Mouse (Mus musculus): ENCODE results near the gene Thegl. TPM values are rescaled to one million over a fixed set of nuclear protein-coding genes. Genes with fewer than 3 reads are reported as not detected.

Thegl gene
- polyA plus RNA-seq, 1 experiment from 2014 or later: 0.22 TPM

- H3K9ac ChIP-seq (ENCODE audit: low read depth, low read length): no peak overlapping the region
- peaks cover 53% of the 10 kb centered on the region for H3K36me3 ChIP-seq (ENCODE audit: control insufficient read depth, insufficient read depth)
- peak; percentile 62; the same call in 1 of the 2 replicates for ATAC-seq (ENCODE audit: low read depth)
- H3K4me1 ChIP-seq (ENCODE audit: control insufficient read depth, low read depth, low read length): peaks cover 13% of the 10 kb centered on the region
- peak overlapping the region; percentile 30; the same call in 1 of the 2 replicates for H3K4me2 ChIP-seq (ENCODE audit: low read depth, low read length)
- H3K9me3 ChIP-seq (replicated peaks; ENCODE audit: control insufficient read depth, low read length): no peaks in the 10 kb centered on the region
- no peaks in the 10 kb centered on the region for H3K27me3 ChIP-seq (ENCODE audit: control insufficient read depth, insufficient read depth, low read depth, low read length)
- WGBS (ENCODE audit: insufficient replicate concordance): 37% methylated on average over 3 of the region's 3 CpGs
- H3K27ac ChIP-seq (ENCODE audit: low read length): peak overlapping the region; percentile 59
- H3K4me3 ChIP-seq (ENCODE audit: low read depth, low read length): no peak overlapping the region
Observed at GRCm38 (mm10) chr5:76990789-76991188, 25.0 kb upstream of the Thegl start.

GRCm38 (mm10) chr5:76993174-76993814, 22.5 kb upstream of the Thegl start:
- 57% methylated on average over 5 of the region's 5 CpGs for WGBS (ENCODE audit: insufficient replicate concordance)
- ATAC-seq (ENCODE audit: low read depth): peak; percentile 89
- no peak overlapping the region; the same call in 1 of the 2 replicates for H3K9ac ChIP-seq (ENCODE audit: low read depth, low read length)
- peak overlapping the region; percentile 79 for H3K27ac ChIP-seq (ENCODE audit: low read length)
- H3K36me3 ChIP-seq (ENCODE audit: control insufficient read depth, insufficient read depth): peaks cover 73% of the 10 kb centered on the region
- 0 out of 2 replicates have a peak overlapping the region, but pooled peaks have one; percentile 17 for H3K4me2 ChIP-seq (ENCODE audit: low read depth, low read length)
- no peaks in the 10 kb centered on the region for H3K27me3 ChIP-seq (ENCODE audit: control insufficient read depth, insufficient read depth, low read depth, low read length)
- peaks cover 13% of the 10 kb centered on the region for H3K4me1 ChIP-seq (ENCODE audit: control insufficient read depth, low read depth, low read length)
- H3K4me3 ChIP-seq (ENCODE audit: low read depth, low read length): no peak overlapping the region
- no peaks in the 10 kb centered on the region for H3K9me3 ChIP-seq (replicated peaks; ENCODE audit: control insufficient read depth, low read length)

GRCm38 (mm10) chr5:76998416-76998815, 17.4 kb upstream of the Thegl start:
- H3K9me3 ChIP-seq (replicated peaks; ENCODE audit: control insufficient read depth, low read length): no peaks in the 10 kb centered on the region
- no peak overlapping the region for H3K9ac ChIP-seq (ENCODE audit: low read depth, low read length)
- H3K27me3 ChIP-seq (ENCODE audit: control insufficient read depth, insufficient read depth, low read depth, low read length): no peaks in the 10 kb centered on the region
- H3K4me3 ChIP-seq (ENCODE audit: low read depth, low read length): no peak overlapping the region
- H3K27ac ChIP-seq (ENCODE audit: low read length): no peak overlapping the region
- ATAC-seq (ENCODE audit: low read depth): no peak
- H3K4me2 ChIP-seq (ENCODE audit: low read depth, low read length): no peak overlapping the region
- H3K36me3 ChIP-seq (ENCODE audit: control insufficient read depth, insufficient read depth): peaks cover 46% of the 10 kb centered on the region
- H3K4me1 ChIP-seq (ENCODE audit: control insufficient read depth, low read depth, low read length): no peaks in the 10 kb centered on the region
- WGBS (ENCODE audit: insufficient replicate concordance): 65% methylated on average over 5 of the region's 5 CpGs

GRCm38 (mm10) chr5:77001192-77001591, 14.6 kb upstream of the Thegl start:
- H3K4me1 ChIP-seq (ENCODE audit: control insufficient read depth, low read depth, low read length): no peaks in the 10 kb centered on the region
- H3K4me2 ChIP-seq (ENCODE audit: low read depth, low read length): no peak overlapping the region
- H3K36me3 ChIP-seq (ENCODE audit: control insufficient read depth, insufficient read depth): peaks cover 22% of the 10 kb centered on the region
- no peaks in the 10 kb centered on the region for H3K27me3 ChIP-seq (ENCODE audit: control insufficient read depth, insufficient read depth, low read depth, low read length)
- 84% methylated on average over 17 of the region's 17 CpGs for WGBS (ENCODE audit: insufficient replicate concordance)
- no peak for ATAC-seq (ENCODE audit: low read depth)
- no peak overlapping the region for H3K9ac ChIP-seq (ENCODE audit: low read depth, low read length)
- no peaks in the 10 kb centered on the region for H3K9me3 ChIP-seq (replicated peaks; ENCODE audit: control insufficient read depth, low read length)
- no peak overlapping the region for H3K4me3 ChIP-seq (ENCODE audit: low read depth, low read length)
- no peak overlapping the region for H3K27ac ChIP-seq (ENCODE audit: low read length)

- Histone ChIP-seq H3K4me2 (ENCODE audit: low read depth, low read length) (no peak within 1 kb of the TSS), H3K9ac (ENCODE audit: low read depth, low read length) (no peak within 1 kb of the TSS), H3K27me3 (ENCODE audit: control insufficient read depth, insufficient read depth, low read depth, low read length) (no peaks in the 10 kb centered on the region), H3K27ac (ENCODE audit: low read length) (no peak within 1 kb of the TSS), H3K9me3 (replicated peaks; ENCODE audit: control insufficient read depth, low read length) (no peaks in the 10 kb centered on the region), H3K4me3 (ENCODE audit: low read depth, low read length) (no peak within 1 kb of the TSS), H3K36me3 (ENCODE audit: control insufficient read depth, insufficient read depth) (peaks cover 5% of the 10 kb centered on the region), H3K4me1 (ENCODE audit: control insufficient read depth, low read depth, low read length) (no peaks in the 10 kb centered on the region)
- ATAC-seq (ENCODE audit: low read depth): no peak
- WGBS (ENCODE audit: insufficient replicate concordance): 81% methylated on average over 6 of the region's 6 CpGs
Observed at GRCm38 (mm10) chr5:77004051-77004821, 11.6 kb upstream of the Thegl start, which contains the start of gene Arl9. TSS of gene Arl9 (plus strand) at chr5:77004055.

- Histone ChIP-seq H3K27ac (ENCODE audit: low read length) (no peak overlapping the region), H3K9me3 (replicated peaks; ENCODE audit: control insufficient read depth, low read length) (no peaks in the 10 kb centered on the region), H3K4me1 (ENCODE audit: control insufficient read depth, low read depth, low read length) (peaks cover 4% of the 10 kb centered on the region), H3K27me3 (ENCODE audit: control insufficient read depth, insufficient read depth, low read depth, low read length) (no peaks in the 10 kb centered on the region), H3K9ac (ENCODE audit: low read depth, low read length) (no peak overlapping the region), H3K4me2 (ENCODE audit: low read depth, low read length) (no peak overlapping the region), H3K4me3 (ENCODE audit: low read depth, low read length) (no peak overlapping the region), H3K36me3 (ENCODE audit: control insufficient read depth, insufficient read depth) (no peaks in the 10 kb centered on the region)
- WGBS (ENCODE audit: insufficient replicate concordance): 52% methylated on average over 9 of the region's 9 CpGs
- peak; percentile 41 for ATAC-seq (ENCODE audit: low read depth)
Observed at GRCm38 (mm10) chr5:77010352-77010751, 5.5 kb upstream of the Thegl start.

GRCm38 (mm10) chr5:77011082-77011481, 4.7 kb upstream of the Thegl start:
- Histone ChIP-seq H3K9ac (ENCODE audit: low read depth, low read length) (no peak overlapping the region), H3K27me3 (ENCODE audit: control insufficient read depth, insufficient read depth, low read depth, low read length) (no peaks in the 10 kb centered on the region), H3K4me3 (ENCODE audit: low read depth, low read length) (no peak overlapping the region), H3K9me3 (replicated peaks; ENCODE audit: control insufficient read depth, low read length) (no peaks in the 10 kb centered on the region), H3K4me2 (ENCODE audit: low read depth, low read length) (no peak overlapping the region), H3K4me1 (ENCODE audit: control insufficient read depth, low read depth, low read length) (peaks cover 10% of the 10 kb centered on the region), H3K27ac (ENCODE audit: low read length) (0 out of 2 replicates have a peak overlapping the region, but pooled peaks have one; percentile 37), H3K36me3 (ENCODE audit: control insufficient read depth, insufficient read depth) (no peaks in the 10 kb centered on the region)
- ATAC-seq (ENCODE audit: low read depth): peak; percentile 55
- WGBS (ENCODE audit: insufficient replicate concordance): 31% methylated on average over 3 of the region's 3 CpGs

GRCm38 (mm10) chr5:77013171-77013570, 2.7 kb upstream of the Thegl start:
- no peak for ATAC-seq (ENCODE audit: low read depth)
- Histone ChIP-seq H3K9ac (ENCODE audit: low read depth, low read length) (no peak overlapping the region), H3K4me2 (ENCODE audit: low read depth, low read length) (no peak overlapping the region), H3K4me3 (ENCODE audit: low read depth, low read length) (no peak overlapping the region), H3K27ac (ENCODE audit: low read length) (no peak overlapping the region), H3K4me1 (ENCODE audit: control insufficient read depth, low read depth, low read length) (peaks cover 12% of the 10 kb centered on the region), H3K27me3 (ENCODE audit: control insufficient read depth, insufficient read depth, low read depth, low read length) (no peaks in the 10 kb centered on the region), H3K36me3 (ENCODE audit: control insufficient read depth, insufficient read depth) (no peaks in the 10 kb centered on the region), H3K9me3 (replicated peaks; ENCODE audit: control insufficient read depth, low read length) (no peaks in the 10 kb centered on the region)
- WGBS (ENCODE audit: insufficient replicate concordance): 54% methylated on average over 3 of the region's 3 CpGs

- no peaks in the 10 kb centered on the region for H3K36me3 ChIP-seq (ENCODE audit: control insufficient read depth, insufficient read depth)
- H3K9me3 ChIP-seq (replicated peaks; ENCODE audit: control insufficient read depth, low read length): no peaks in the 10 kb centered on the region; the same call in 1 of the 2 replicates
- no peak overlapping the region for H3K27ac ChIP-seq (ENCODE audit: low read length)
- no peak overlapping the region for H3K4me2 ChIP-seq (ENCODE audit: low read depth, low read length)
- H3K27me3 ChIP-seq (ENCODE audit: control insufficient read depth, insufficient read depth, low read depth, low read length): no peaks in the 10 kb centered on the region
- ATAC-seq (ENCODE audit: low read depth): peak; percentile 53
- H3K4me3 ChIP-seq (ENCODE audit: low read depth, low read length): no peak overlapping the region
- H3K9ac ChIP-seq (ENCODE audit: low read depth, low read length): no peak overlapping the region
- H3K4me1 ChIP-seq (ENCODE audit: control insufficient read depth, low read depth, low read length): no peaks in the 10 kb centered on the region; the same call in 1 of the 2 replicates
- 41% methylated on average over 3 of the region's 3 CpGs for WGBS (ENCODE audit: insufficient replicate concordance)
Observed at GRCm38 (mm10) chr5:77028034-77028433, 12.2 kb downstream of the Thegl start.

Data from liver, embryonic 16.5 days (tissue).